Mouse (Mus musculus) limb, embryonic 13.5 days (tissue): ENCODE measurements around the gene Lhx9. TPM values are rescaled to one million over a fixed set of nuclear protein-coding genes. Genes with fewer than 3 reads are reported as not detected.
A peak's percentile ranks its signal among the peaks of the same experiment; 100 is the strongest.

Experiments
- ATAC-seq: fragments of 200-750 bp; cut with Nextera tagmentation; 2 replicates; pipeline ENCODE4 v1.8.0; 2017; ENCODE audit warnings: low read depth, moderate number of reproducible peaks, moderate TSS enrichment; ENCODE audit not compliant: low FRiP score
- H3K27ac ChIP-seq: fragments of 300-500 bp; sonication (generic); 2 replicates; pipeline ENCODE4 v1.5.1; 2015; ENCODE audit warnings: inconsistent platforms, mild to moderate bottlenecking, moderate library complexity
- H3K27me3 ChIP-seq: fragments of 300-500 bp; sonication (generic); 2 replicates; pipeline ENCODE4 v1.6.1; 2015; ENCODE audit warnings: mild to moderate bottlenecking, inconsistent platforms
- H3K36me3 ChIP-seq: fragments of 300-500 bp; sonication (generic); 2 replicates; pipeline ENCODE4 v1.6.1; 2015; ENCODE audit warnings: inconsistent platforms, mild to moderate bottlenecking, moderate library complexity
- H3K4me1 ChIP-seq: fragments of 300-500 bp; sonication (generic); 2 replicates; pipeline ENCODE4 v1.6.1; 2015; ENCODE audit warnings: inconsistent platforms
- H3K4me2 ChIP-seq: fragments of 300-500 bp; sonication (generic); replicated peaks from 2 replicates; pipeline ENCODE4 v1.6.1; 2015; ENCODE audit warnings: inconsistent platforms, mild to moderate bottlenecking, moderate library complexity
- H3K4me3 ChIP-seq: fragments of 300-500 bp; sonication (generic); 2 replicates; pipeline ENCODE4 v1.5.1; 2015; ENCODE audit warnings: moderate library complexity, mild to moderate bottlenecking, inconsistent platforms
- H3K9ac ChIP-seq: fragments of 300-500 bp; sonication (generic); 2 replicates; pipeline ENCODE4 v1.6.1; 2015; ENCODE audit warnings: mild to moderate bottlenecking, inconsistent platforms
- H3K9me3 ChIP-seq: fragments of 300-500 bp; sonication (generic); 2 replicates; pipeline ENCODE4 v1.6.1; 2016; ENCODE audit warnings: inconsistent platforms
- whole genome bisulfite sequencing: fragments of 180-500 bp; shearing (Covaris S2); methylation state at CpG from one replicate; pipeline ENCODE4 v1.1.7; 2015; 5-methylcytosine and 5-hydroxymethylcytosine counted together
- polyA plus RNA-seq: library from polyadenylated mRNA; unstranded; fragments of >200 nt; fragmentation: Nextera tagmentation; extraction: Ambion mirVana; gene quantifications from 2 replicates; pipeline ENCODE4 v1.2.1, GENCODE M21; 2015

The Lhx9 gene
- polyA plus RNA-seq, 1 experiment from 2014 or later, result 40.2 TPM

DNA sequence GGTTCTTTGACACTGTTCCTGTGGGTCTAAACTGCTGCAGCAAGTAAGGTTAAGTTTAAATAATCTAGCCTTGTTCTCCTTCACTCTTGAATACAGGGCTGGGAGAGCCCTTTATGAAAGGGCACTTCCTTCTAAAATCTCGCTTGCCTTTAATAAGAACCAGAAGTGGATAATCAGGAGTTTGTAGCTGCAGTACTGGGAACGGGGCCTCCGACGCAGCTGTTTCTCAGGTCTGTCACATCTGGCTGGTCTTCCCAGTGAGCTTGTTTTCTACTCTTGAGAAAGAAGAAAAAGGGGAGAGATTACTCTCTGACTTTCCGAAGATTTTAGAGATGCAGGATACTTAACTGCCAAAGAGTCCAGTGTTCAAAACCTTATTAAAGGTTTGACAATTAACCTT lies 64.4 kb downstream of the Lhx9 start:
- WGBS, result 15% methylated on average over 5 of the region's 5 CpGs
- no peaks in the 10 kb centered on the region for H3K27me3 ChIP-seq
- peaks cover 32% of the 10 kb centered on the region for H3K4me1 ChIP-seq
- H3K9ac ChIP-seq, result no peak overlapping the region
- H3K4me3 ChIP-seq, result no peak overlapping the region
- H3K9me3 ChIP-seq, result no peaks in the 10 kb centered on the region
- ATAC-seq, result peak; percentile 43; the same call in 1 of the 2 replicates
- H3K4me2 ChIP-seq, result no peak overlapping the region
- no peaks in the 10 kb centered on the region for H3K36me3 ChIP-seq
- peak overlapping the region; percentile 2; the same call in 1 of the 2 replicates for H3K27ac ChIP-seq

Other genes starting within 250 kb of the Lhx9 start
- 34.7 and 37.0 TPM in 2 replicates for gene Nek7, start 228.4 kb downstream of the Lhx9 start, polyA plus RNA-seq
- gene 2310009B15Rik, start 8.3 kb upstream of the Lhx9 start, polyA plus RNA-seq, result 44.1 and 46.0 TPM in 2 replicates
- 10.2 and 11.4 TPM in 2 replicates for gene Dennd1b, start 114.9 kb upstream of the Lhx9 start, polyA plus RNA-seq